Mouse (Mus musculus) lung, postnatal 0 days (tissue): ENCODE measurements around the gene Insm1. TPM values are rescaled to one million over a fixed set of nuclear protein-coding genes. Genes with fewer than 3 reads are reported as not detected.

Experiments
- ATAC-seq: fragments of 200-750 bp; cut with Nextera tagmentation; 2 replicates; pipeline ENCODE4 v1.8.0; 2017; ENCODE audit warnings: moderate library complexity
- DNase-seq: peaks from one replicate; pipeline ENCODE4 v3.0.0-alpha.2; 2016; ENCODE audit warnings: low spot score
- H3K27ac ChIP-seq: fragments of 300-500 bp; sonication (generic); 2 replicates; pipeline ENCODE4 v1.5.1; 2014; ENCODE audit warnings: antibody characterized with exemption, mild to moderate bottlenecking, low read length, mixed read lengths
- H3K27me3 ChIP-seq: fragments of 300-500 bp; sonication (generic); replicated peaks from 2 replicates; pipeline ENCODE4 v1.6.1; 2014; ENCODE audit warnings: low read length, mixed read lengths; ENCODE audit not compliant: insufficient read depth
- H3K36me3 ChIP-seq: fragments of 300-500 bp; sonication (generic); 2 replicates; pipeline ENCODE4 v1.6.1; 2014; ENCODE audit warnings: low read length, mixed read lengths; ENCODE audit not compliant: insufficient read depth
- H3K4me1 ChIP-seq: fragments of 300-500 bp; sonication (generic); 2 replicates; pipeline ENCODE4 v1.6.1; 2014; ENCODE audit warnings: antibody characterized with exemption, low read depth, low read length, mixed read lengths; ENCODE audit not compliant: insufficient read depth
- H3K4me2 ChIP-seq: fragments of 300-500 bp; sonication (generic); replicated peaks from 2 replicates; pipeline ENCODE4 v1.6.1; 2014; ENCODE audit warnings: low read depth, mild to moderate bottlenecking, low read length, moderate library complexity, mixed read lengths
- H3K4me3 ChIP-seq: fragments of 300-500 bp; sonication (generic); 2 replicates; pipeline ENCODE4 v1.5.1; 2014; ENCODE audit warnings: low read depth, low read length
- H3K9ac ChIP-seq: fragments of 300-500 bp; sonication (generic); replicated peaks from 2 replicates; pipeline ENCODE4 v1.6.1; 2014; ENCODE audit warnings: low read depth, mild to moderate bottlenecking
- H3K9me3 ChIP-seq: fragments of 300-500 bp; sonication (generic); 2 replicates; pipeline ENCODE4 v1.6.1; 2016; ENCODE audit warnings: low read length, mixed read lengths
- CTCF ChIP-seq: IDR thresholded peaks from 2 replicates; pipeline ENCODE4 v1.5.1; 2016; ENCODE audit warnings: antibody characterized with exemption, mild to moderate bottlenecking
- EP300 ChIP-seq: IDR thresholded peaks from 2 replicates; pipeline ENCODE4 v1.6.1; 2016; ENCODE audit warnings: antibody characterized with exemption, mild to moderate bottlenecking, control low read depth
- WGBS: fragments of 180-500 bp; shearing (Covaris S2); extraction: QIAGEN DNeasy Blood & Tissue Kit; methylation state at CpG from one replicate; pipeline ENCODE4 v1.1.7; 2014; 5-methylcytosine and 5-hydroxymethylcytosine counted together
- polyA plus RNA-seq: library from polyadenylated mRNA; unstranded; fragments of >200 nt; fragmentation: Nextera tagmentation; extraction: Ambion mirVana; gene quantifications from 2 replicates; pipeline ENCODE4 v1.2.1, GENCODE M21; 2015

The Insm1 gene
- polyA plus RNA-seq, 1 experiment from 2014 or later = 0.06 TPM

- no peak for TF ChIP-seq EP300
- no peak for TF ChIP-seq CTCF
- H3K9ac ChIP-seq = no peak overlapping the region
- H3K36me3 ChIP-seq = no peaks in the 10 kb centered on the region
- H3K4me3 ChIP-seq = no peak overlapping the region
- H3K9me3 ChIP-seq = no peaks in the 10 kb centered on the region
- H3K4me2 ChIP-seq = no peak overlapping the region
- no peak overlapping the region for H3K27ac ChIP-seq
- no peaks in the 10 kb centered on the region for H3K27me3 ChIP-seq
- 67% methylated on average over 18 of the region's 18 CpGs for WGBS
- no peaks in the 10 kb centered on the region for H3K4me1 ChIP-seq
- ATAC-seq (no peak), DNase-seq (no peak)
Measured at GRCm38 (mm10) chr2:146259787-146260560, 38.3 kb downstream of the Insm1 start.

GRCm38 (mm10) chr2:146261146-146261545 is 39.4 kb downstream of the Insm1 start:
- DNase-seq (no peak), ATAC-seq (no peak)
- no peak for TF ChIP-seq CTCF
- TF ChIP-seq EP300 = no peak
- H3K27me3 ChIP-seq = no peaks in the 10 kb centered on the region
- WGBS = 90% methylated on average over 4 of the region's 4 CpGs
- no peak overlapping the region for H3K4me3 ChIP-seq
- no peaks in the 10 kb centered on the region for H3K36me3 ChIP-seq
- no peaks in the 10 kb centered on the region for H3K9me3 ChIP-seq
- no peaks in the 10 kb centered on the region for H3K4me1 ChIP-seq
- no peak overlapping the region for H3K4me2 ChIP-seq
- H3K9ac ChIP-seq = no peak overlapping the region
- H3K27ac ChIP-seq = no peak overlapping the region

GRCm38 (mm10) chr2:146262215-146262614 is 40.5 kb downstream of the Insm1 start:
- Histone ChIP-seq H3K27me3 (no peaks in the 10 kb centered on the region), H3K36me3 (no peaks in the 10 kb centered on the region), H3K27ac (no peak overlapping the region), H3K9ac (no peak overlapping the region), H3K4me1 (no peaks in the 10 kb centered on the region), H3K4me3 (no peak overlapping the region), H3K9me3 (no peaks in the 10 kb centered on the region), H3K4me2 (no peak overlapping the region)
- whole genome bisulfite sequencing = 54% methylated on average over 10 of the region's 10 CpGs
- ATAC-seq (no peak), DNase-seq (no peak)
- TF ChIP-seq EP300 = no peak
- no peak for TF ChIP-seq CTCF

- Histone ChIP-seq H3K9me3 (no peaks in the 10 kb centered on the region), H3K4me3 (no peak overlapping the region), H3K4me1 (no peaks in the 10 kb centered on the region), H3K36me3 (no peaks in the 10 kb centered on the region), H3K9ac (no peak overlapping the region), H3K4me2 (no peak overlapping the region), H3K27ac (no peak overlapping the region), H3K27me3 (no peaks in the 10 kb centered on the region)
- peak; percentile 12 for DNase-seq
- peak; percentile 11; the same call in 1 of the 2 replicates for ATAC-seq
- TF ChIP-seq EP300 = no peak
Measured at GRCm38 (mm10) chr2:146262966-146263365, 41.2 kb downstream of the Insm1 start.

GRCm38 (mm10) chr2:146265045-146265444 is 43.3 kb downstream of the Insm1 start:
- TF ChIP-seq EP300 = no peak
- TF ChIP-seq CTCF = no peak
- ATAC-seq (no peak), DNase-seq (no peak)
- H3K27ac ChIP-seq = no peak overlapping the region
- no peaks in the 10 kb centered on the region for H3K27me3 ChIP-seq
- H3K9ac ChIP-seq = no peak overlapping the region
- H3K4me2 ChIP-seq = no peak overlapping the region
- 39% methylated on average over 4 of the region's 4 CpGs for WGBS
- no peak overlapping the region for H3K4me3 ChIP-seq
- H3K36me3 ChIP-seq = no peaks in the 10 kb centered on the region
- H3K4me1 ChIP-seq = no peaks in the 10 kb centered on the region
- no peaks in the 10 kb centered on the region for H3K9me3 ChIP-seq

- no peaks in the 10 kb centered on the region for H3K9me3 ChIP-seq
- H3K36me3 ChIP-seq = no peaks in the 10 kb centered on the region
- no peak overlapping the region for H3K27ac ChIP-seq
- ATAC-seq = no peak
- no peak overlapping the region for H3K4me3 ChIP-seq
- no peak for DNase-seq
- H3K4me2 ChIP-seq = no peak overlapping the region
- H3K4me1 ChIP-seq = no peaks in the 10 kb centered on the region
- WGBS = 62% methylated on average over 3 of the region's 3 CpGs
- no peaks in the 10 kb centered on the region for H3K27me3 ChIP-seq
- no peak overlapping the region for H3K9ac ChIP-seq
- TF ChIP-seq EP300 = no peak
- no peak for TF ChIP-seq CTCF
Measured at GRCm38 (mm10) chr2:146266539-146266938, 44.8 kb downstream of the Insm1 start.
